Mouse (Mus musculus) ES-Bruce4 (cell line): ENCODE data around the gene Shq1. TPM values are rescaled to one million over a fixed set of nuclear protein-coding genes. Genes with fewer than 3 reads are reported as not detected.

Experiments
- H3K27ac ChIP-seq: 2 replicates; pipeline ENCODE4 v1.5.1; 2012; ENCODE audit warnings: low read length, inconsistent platforms; ENCODE audit not compliant: insufficient read depth
- H3K27me3 ChIP-seq: 2 replicates; pipeline ENCODE4 v1.6.1; 2012; ENCODE audit warnings: mild to moderate bottlenecking, low read length, inconsistent platforms; ENCODE audit not compliant: control insufficient read depth, poor library complexity, insufficient read depth, severe bottlenecking
- H3K36me3 ChIP-seq: 2 replicates; pipeline ENCODE4 v1.6.1; 2012; ENCODE audit warnings: inconsistent platforms, mild to moderate bottlenecking, low read length, moderate library complexity; ENCODE audit not compliant: control insufficient read depth, poor library complexity, insufficient read depth, severe bottlenecking
- H3K4me1 ChIP-seq: one replicate; pipeline ENCODE4 v1.8.1; 2011; ENCODE audit warnings: low read length; ENCODE audit not compliant: control insufficient read depth, insufficient read depth
- H3K4me3 ChIP-seq: 2 replicates; pipeline ENCODE4 v1.5.1; 2011; ENCODE audit warnings: low read depth, mild to moderate bottlenecking, low read length
- H3K9ac ChIP-seq: 2 replicates; pipeline ENCODE4 v1.6.1; 2012; ENCODE audit warnings: low read depth, mild to moderate bottlenecking, inconsistent platforms; ENCODE audit not compliant: poor library complexity, severe bottlenecking
- H3K9me3 ChIP-seq: replicated peaks from 2 replicates; pipeline ENCODE4 v1.6.1; 2012; ENCODE audit warnings: mild to moderate bottlenecking, low read length, inconsistent platforms; ENCODE audit not compliant: control insufficient read depth, poor library complexity, insufficient read depth, severe bottlenecking
- CTCF ChIP-seq: IDR thresholded peaks from one replicate; pipeline ENCODE4 v1.8.1; 2011; ENCODE audit warnings: low read depth, low read length
- EP300 ChIP-seq: IDR thresholded peaks from 2 replicates; pipeline ENCODE4 v1.6.1; 2011; ENCODE audit warnings: low read depth, low read length; ENCODE audit not compliant: insufficient read depth
- POLR2A ChIP-seq: IDR thresholded peaks from one replicate; pipeline ENCODE4 v1.8.1; 2011; ENCODE audit warnings: low read length; ENCODE audit not compliant: insufficient read depth
- polyA plus RNA-seq: library from polyadenylated mRNA; stranded (reverse); fragments of >200 nt; gene quantifications from 2 replicates; pipeline ENCODE4 v1.2.4, GENCODE M21; 2011; ENCODE audit warnings: low read depth; ENCODE audit not compliant: missing spikeins, insufficient read depth, insufficient read length

Shq1 gene
- polyA plus RNA-seq, 1 experiment: 19.0 TPM

GRCm38 (mm10) chr6:100710170-100710569 is 39.2 kb upstream of the Shq1 start:
- H3K36me3 ChIP-seq: no peaks in the 10 kb centered on the region
- no peak overlapping the region for H3K9ac ChIP-seq
- no peak overlapping the region for H3K27ac ChIP-seq
- TF ChIP-seq CTCF (no peak), POLR2A (no peak), EP300 (no peak)
- H3K4me1 ChIP-seq: no peaks in the 10 kb centered on the region
- no peaks in the 10 kb centered on the region for H3K27me3 ChIP-seq
- no peaks in the 10 kb centered on the region for H3K9me3 ChIP-seq
- H3K4me3 ChIP-seq: no peak overlapping the region

GRCm38 (mm10) chr6:100709483-100709882 is 38.5 kb upstream of the Shq1 start:
- Histone ChIP-seq H3K9me3 (no peaks in the 10 kb centered on the region), H3K27me3 (0 out of 2 replicates have a peak, but pooled peaks cover 2% of the 10 kb centered on the region), H3K27ac (no peak overlapping the region), H3K4me1 (no peaks in the 10 kb centered on the region), H3K4me3 (no peak overlapping the region), H3K9ac (no peak overlapping the region), H3K36me3 (no peaks in the 10 kb centered on the region)
- TF ChIP-seq EP300 (no peak), POLR2A (no peak), CTCF (no peak)

GRCm38 (mm10) chr6:100708996-100709395 is 38.0 kb upstream of the Shq1 start:
- Histone ChIP-seq H3K9ac (no peak overlapping the region), H3K27me3 (0 out of 2 replicates have a peak, but pooled peaks cover 4% of the 10 kb centered on the region), H3K27ac (no peak overlapping the region), H3K9me3 (no peaks in the 10 kb centered on the region), H3K36me3 (no peaks in the 10 kb centered on the region), H3K4me3 (no peak overlapping the region), H3K4me1 (no peaks in the 10 kb centered on the region)
- TF ChIP-seq POLR2A: no peak
- no peak for TF ChIP-seq EP300
- no peak for TF ChIP-seq CTCF

GRCm38 (mm10) chr6:100708248-100708647 is 37.3 kb upstream of the Shq1 start:
- TF ChIP-seq POLR2A (no peak), EP300 (no peak), CTCF (no peak)
- Histone ChIP-seq H3K27me3 (0 out of 2 replicates have a peak, but pooled peaks cover 4% of the 10 kb centered on the region), H3K27ac (no peak overlapping the region), H3K9ac (no peak overlapping the region), H3K4me3 (no peak overlapping the region), H3K36me3 (no peaks in the 10 kb centered on the region), H3K4me1 (no peaks in the 10 kb centered on the region), H3K9me3 (no peaks in the 10 kb centered on the region)

- Histone ChIP-seq H3K4me3 (no peak overlapping the region), H3K27ac (no peak overlapping the region), H3K36me3 (no peaks in the 10 kb centered on the region), H3K9me3 (no peaks in the 10 kb centered on the region), H3K27me3 (peaks cover 6% of the 10 kb centered on the region; the same call in 1 of the 2 replicates), H3K9ac (no peak overlapping the region), H3K4me1 (no peaks in the 10 kb centered on the region)
- TF ChIP-seq POLR2A (no peak), EP300 (no peak), CTCF (no peak)
Observed at GRCm38 (mm10) chr6:100707557-100707956, 36.6 kb upstream of the Shq1 start.

GRCm38 (mm10) chr6:100706861-100707260 is 35.9 kb upstream of the Shq1 start:
- Histone ChIP-seq H3K4me3 (no peak overlapping the region), H3K9me3 (no peaks in the 10 kb centered on the region), H3K36me3 (no peaks in the 10 kb centered on the region), H3K9ac (no peak overlapping the region), H3K27me3 (peaks cover 6% of the 10 kb centered on the region; the same call in 1 of the 2 replicates), H3K4me1 (no peaks in the 10 kb centered on the region), H3K27ac (no peak overlapping the region)
- no peak for TF ChIP-seq CTCF
- TF ChIP-seq POLR2A: no peak
- TF ChIP-seq EP300: no peak
